Mouse (Mus musculus): ENCODE results near the gene Mettl6.

DNA sequence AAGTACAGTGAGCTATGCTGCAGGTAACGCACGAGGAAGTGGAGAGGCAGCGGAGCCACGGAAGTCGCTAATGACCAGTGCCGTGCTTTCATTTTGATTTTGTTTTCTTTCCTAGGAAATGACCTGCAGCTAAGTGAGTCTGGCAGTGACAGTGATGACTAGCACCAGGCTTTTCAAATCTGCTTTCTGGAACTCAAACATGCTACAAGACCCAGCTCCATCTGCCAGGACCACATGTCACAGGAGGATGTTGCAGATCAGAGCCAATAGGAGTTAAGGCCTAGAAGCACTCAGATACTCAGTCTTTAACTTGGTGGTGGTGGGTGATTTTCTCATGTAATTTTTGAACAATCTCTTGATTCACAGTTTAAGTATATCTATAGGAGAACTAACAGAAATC is 11.6 kb upstream of the Mettl6 start:
- TF ChIP-seq CTCF (IDR thresholded peaks at IDR 0.05; ENCODE audit: borderline replicate concordance, extremely low read depth, insufficient read depth, insufficient read length) (no peak), POLR2A (IDR thresholded peaks at IDR 0.05; ENCODE audit: borderline replicate concordance, extremely low read depth, insufficient read depth, insufficient read length, poor library complexity, severe bottlenecking) (no peak)

All from brain, embryonic 14.5 days (tissue).